Mouse (Mus musculus) hindlimb bud, embryonic 11.5 days (tissue): ENCODE measurements around the gene Sorbs2.
A peak's percentile ranks its signal among the peaks of the same experiment; 100 is the strongest.
"Not testable (repeated sequence)": the region's sequence is repeated elsewhere in the genome, so short reads cannot be mapped to it uniquely, and the experiment has no call there.

Experiments
- DNase-seq: peaks from one replicate; pipeline ENCODE4 v3.0.0-alpha.2; 2012; ENCODE audit warnings: low read depth, low spot score; ENCODE audit errors: extremely low spot score

The Sorbs2 gene

GRCm38 (mm10) chr8:45829985-45830548 lies 322.5 kb downstream of the Sorbs2 start:
- no peak for DNase-seq

GRCm38 (mm10) chr8:45833896-45834295 lies 326.3 kb downstream of the Sorbs2 start:
- no peak for DNase-seq

GRCm38 (mm10) chr8:45843306-45843705 lies 335.7 kb downstream of the Sorbs2 start:
- DNase-seq, result no peak

- no peak for DNase-seq
Observed at GRCm38 (mm10) chr8:45844097-45844885, 336.7 kb downstream of the Sorbs2 start.

- DNase-seq, result no peak
Observed at GRCm38 (mm10) chr8:45844911-45845481, 337.4 kb downstream of the Sorbs2 start.

- DNase-seq, result no peak
Observed at GRCm38 (mm10) chr8:45845906-45846305, 338.3 kb downstream of the Sorbs2 start.

- no peak for DNase-seq
Observed at GRCm38 (mm10) chr8:45855118-45855517, 347.5 kb downstream of the Sorbs2 start.

- DNase-seq, result no peak
Observed at GRCm38 (mm10) chr8:45857734-45858133, 350.1 kb downstream of the Sorbs2 start.

- peak; percentile 35 for DNase-seq
Observed at GRCm38 (mm10) chr8:45858391-45858790, 350.8 kb downstream of the Sorbs2 start.

- not testable (repeated sequence) for DNase-seq
Observed at GRCm38 (mm10) chr8:45871587-45871986, 364.0 kb downstream of the Sorbs2 start.

- DNase-seq, result no peak
Observed at GRCm38 (mm10) chr8:45872077-45872476, 364.5 kb downstream of the Sorbs2 start.

GRCm38 (mm10) chr8:45874945-45875626 lies 367.5 kb downstream of the Sorbs2 start:
- no peak for DNase-seq

GRCm38 (mm10) chr8:45876397-45876796 lies 368.8 kb downstream of the Sorbs2 start:
- no peak for DNase-seq
